Mouse (Mus musculus) lung, adult 2 months (tissue): Measurements from ENCODE around the gene Glul. TPM values are rescaled to one million over a fixed set of nuclear protein-coding genes. Genes with fewer than 3 reads are reported as not detected.
A peak's percentile ranks its signal among the peaks of the same experiment; 100 is the strongest.
"Not testable (repeated sequence)": the region's sequence is repeated elsewhere in the genome, so short reads cannot be mapped to it uniquely, and the experiment has no call there.

Experiments used
- DNase-seq: peaks from one replicate; pipeline ENCODE4 v3.0.0; 2022
- H3K4me1 ChIP-seq: fragments of 200-500 bp; 2 replicates; pipeline ENCODE4 v1.6.1; 2011; ENCODE audit warnings: low read length; ENCODE audit not compliant: control insufficient read depth, insufficient read depth
- H3K4me3 ChIP-seq: fragments of 200-500 bp; replicated peaks from 2 replicates; pipeline ENCODE3; 2011; ENCODE audit warnings: low read depth, mild to moderate bottlenecking, control low read depth, low read length; ENCODE audit errors: extremely low read depth
- CTCF ChIP-seq: fragments of 200-500 bp; IDR thresholded peaks from 2 replicates; pipeline ENCODE4 v1.5.1; 2011; ENCODE audit warnings: mild to moderate bottlenecking, low read length, control low read depth; ENCODE audit not compliant: insufficient read depth
- POLR2A ChIP-seq: fragments of 200-500 bp; IDR thresholded peaks from 2 replicates; pipeline ENCODE4 v1.6.1; 2011; ENCODE audit warnings: low read depth, mild to moderate bottlenecking, control low read depth, low read length, borderline replicate concordance; ENCODE audit errors: extremely low read depth
- WGBS: fragments of 180-500 bp; shearing (Covaris S2); methylation state at CpG from one replicate; pipeline ENCODE4 v1.1.7; 2018; 5-methylcytosine and 5-hydroxymethylcytosine counted together
- polyA plus RNA-seq: library from polyadenylated mRNA; depleted of rRNA; stranded (reverse); fragments of >200 nt; gene quantifications from 2 replicates; pipeline ENCODE4 v1.2.3, GENCODE M21; 2012; rRNA removed

The Glul gene
- 190 and 219 TPM in 2 replicates for polyA plus RNA-seq

GRCm38 (mm10) chr1:153899731-153900380 is at the start of gene Glul, which contains the start of gene Teddm2:
TSS of gene Glul (plus strand) at chr1:153899944.
TSS of gene Teddm2 (minus strand) at chr1:153900228.
- TF ChIP-seq CTCF (no peak), POLR2A (peak; percentile 100)
- under 1% methylated on average over 51 of the region's 51 CpGs for WGBS
- peak within 1 kb of the TSS; percentile 99 for H3K4me3 ChIP-seq
- DNase-seq = peak; percentile 96
- peaks cover 5% of the 10 kb centered on the region for H3K4me1 ChIP-seq

DNA sequence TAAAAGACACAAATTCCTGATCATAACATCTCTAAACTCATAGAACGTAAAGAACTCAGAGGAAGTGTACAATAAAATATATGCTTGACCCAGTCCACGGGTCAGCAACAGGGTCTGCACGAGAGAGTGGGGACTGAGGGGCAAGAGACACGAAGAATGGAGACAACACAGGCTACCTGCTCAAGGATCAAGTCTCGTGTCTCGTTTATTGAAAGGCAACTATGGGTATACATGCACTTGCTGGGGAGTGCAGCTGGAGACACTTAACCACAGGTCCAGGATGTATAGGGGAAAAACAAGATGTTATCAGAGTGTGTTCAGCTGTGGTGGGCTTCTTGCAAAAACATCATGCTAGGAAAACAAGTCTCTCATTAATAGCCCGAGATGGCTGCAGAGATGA is 47.0 kb upstream of the Glul start:
- H3K4me3 ChIP-seq, DNase-seq, H3K4me1 ChIP-seq: not testable (repeated sequence)
- 59% methylated on average over 7 of the region's 7 CpGs for WGBS

- no peak for TF ChIP-seq POLR2A
- no peak for TF ChIP-seq CTCF
- 70% methylated on average over 8 of the region's 8 CpGs for WGBS
- H3K4me1 ChIP-seq = no peaks in the 10 kb centered on the region
- H3K4me3 ChIP-seq = no peak overlapping the region
- no peak for DNase-seq
Measured at GRCm38 (mm10) chr1:153855946-153856345, 43.8 kb upstream of the Glul start.

DNA sequence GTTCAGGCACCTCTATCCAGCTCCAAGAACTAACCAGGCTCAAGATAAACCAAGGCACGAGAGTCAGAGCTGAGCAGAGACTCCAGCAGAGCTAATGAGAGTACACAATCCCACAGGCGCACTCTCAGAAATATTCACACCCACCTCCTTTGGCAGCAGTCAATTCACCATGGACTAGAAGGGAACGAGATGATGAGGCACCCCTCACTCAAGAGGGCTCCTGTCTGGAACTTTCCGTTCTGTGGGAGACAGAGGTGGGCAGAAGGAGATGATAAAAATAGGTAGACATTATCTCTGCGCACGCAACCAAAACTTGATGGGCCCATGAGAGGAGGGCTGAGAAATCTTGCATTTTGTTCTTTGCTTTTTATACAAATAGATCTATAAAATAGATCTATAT is 25.7 kb upstream of the Glul start, which contains the start of gene Teddm1b:
Gene Teddm1b (plus strand): TSS at position 301 of the 400 bp plus-strand sequence.
- H3K4me3 ChIP-seq = no peak within 1 kb of the TSS
- TF ChIP-seq CTCF (no peak), POLR2A (no peak)
- no peak for DNase-seq
- 81% methylated on average over 6 of the region's 6 CpGs for WGBS
- H3K4me1 ChIP-seq = no peaks in the 10 kb centered on the region

DNA sequence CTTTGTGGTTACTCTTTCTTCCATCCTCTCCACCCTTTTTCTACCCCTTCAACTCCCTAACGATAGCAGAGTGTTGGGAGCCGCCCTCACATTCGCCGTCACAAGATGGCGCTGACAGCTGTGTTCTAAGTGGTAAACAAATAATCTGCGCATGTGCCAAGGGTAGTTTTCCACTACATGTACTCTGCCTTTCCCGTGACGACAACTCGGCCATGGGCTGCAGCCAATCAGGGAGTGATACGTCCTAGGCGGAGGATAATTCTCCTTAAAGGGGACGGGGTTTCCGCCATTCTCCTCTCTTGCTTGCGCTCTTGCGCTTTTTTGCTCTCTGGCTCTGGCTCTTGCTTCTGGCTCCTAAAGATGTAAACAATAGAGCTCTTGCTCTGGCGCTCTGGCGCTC is 19.4 kb upstream of the Glul start:
- DNase-seq, H3K4me3 ChIP-seq, H3K4me1 ChIP-seq: not testable (repeated sequence)
- 96% methylated on average over 17 of the region's 17 CpGs for WGBS

DNA sequence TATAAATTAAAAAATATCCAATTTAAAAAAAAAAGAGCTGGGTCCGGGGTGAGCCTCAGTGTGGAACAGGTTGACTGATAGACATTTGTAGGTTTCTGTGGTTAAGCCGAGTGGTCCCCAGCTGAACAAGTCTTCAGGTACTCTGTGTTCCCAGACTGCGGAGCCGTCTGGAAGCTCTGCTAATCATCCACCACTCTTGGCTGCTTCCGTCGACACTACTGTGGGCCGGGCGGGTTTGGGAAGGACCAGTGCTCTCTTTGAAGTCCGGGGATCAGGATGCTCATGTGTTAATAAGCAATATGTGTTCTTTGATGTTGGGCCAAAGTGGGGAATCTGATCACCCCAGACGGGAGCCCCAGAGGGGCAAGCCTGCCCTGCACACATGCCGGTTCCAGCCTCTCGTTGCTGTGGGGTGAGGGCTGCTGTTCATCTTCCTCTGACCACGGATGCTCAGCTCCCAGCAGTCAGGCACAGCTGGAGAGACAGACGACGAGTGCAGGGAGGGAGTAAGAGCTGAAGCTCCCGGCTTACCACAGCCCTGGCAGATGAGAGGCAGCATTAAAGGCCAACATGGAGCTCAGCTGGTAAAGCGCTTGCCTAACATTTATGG is 13.6 kb upstream of the Glul start:
- TF ChIP-seq POLR2A (no peak), CTCF (no peak)
- H3K4me3 ChIP-seq = no peak overlapping the region
- no peaks in the 10 kb centered on the region for H3K4me1 ChIP-seq
- DNase-seq = no peak
- WGBS = 43% methylated on average over 17 of the region's 17 CpGs

DNA sequence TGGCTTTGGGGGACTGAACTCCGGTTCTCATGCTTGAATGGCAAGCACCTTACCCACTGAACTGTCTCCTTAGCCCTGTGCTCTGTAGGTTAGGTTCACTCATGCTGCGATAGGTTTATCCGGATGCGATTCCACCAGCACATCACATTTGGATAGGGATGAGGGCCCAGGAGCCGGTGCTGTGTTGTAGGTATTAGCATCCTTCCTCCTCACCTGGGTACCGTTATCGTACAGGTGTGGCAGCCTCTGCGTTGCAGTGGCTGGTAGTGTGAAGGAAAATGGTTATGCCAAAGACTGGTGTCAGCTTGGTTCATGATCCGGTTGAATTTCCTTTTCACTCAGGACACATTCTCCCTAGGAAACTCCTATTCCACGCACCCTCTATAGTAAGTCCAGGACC is 9.6 kb upstream of the Glul start:
- DNase-seq = no peak
- WGBS = 94% methylated on average over 10 of the region's 10 CpGs
- no peak overlapping the region for H3K4me3 ChIP-seq
- TF ChIP-seq POLR2A (no peak), CTCF (no peak)
- no peaks in the 10 kb centered on the region; the same call in 1 of the 2 replicates for H3K4me1 ChIP-seq

- no peak for DNase-seq
- 33% methylated on average over 4 of the region's 4 CpGs for WGBS
- Histone ChIP-seq H3K4me3 (no peak within 1 kb of the TSS), H3K4me1 (no peaks in the 10 kb centered on the region; the same call in 1 of the 2 replicates)
- TF ChIP-seq POLR2A = no peak
- no peak for TF ChIP-seq CTCF
Measured at GRCm38 (mm10) chr1:153891442-153891841, 8.3 kb upstream of the Glul start, which contains the start of gene Teddm1a. TSS of gene Teddm1a (plus strand) at chr1:153891742.

DNA sequence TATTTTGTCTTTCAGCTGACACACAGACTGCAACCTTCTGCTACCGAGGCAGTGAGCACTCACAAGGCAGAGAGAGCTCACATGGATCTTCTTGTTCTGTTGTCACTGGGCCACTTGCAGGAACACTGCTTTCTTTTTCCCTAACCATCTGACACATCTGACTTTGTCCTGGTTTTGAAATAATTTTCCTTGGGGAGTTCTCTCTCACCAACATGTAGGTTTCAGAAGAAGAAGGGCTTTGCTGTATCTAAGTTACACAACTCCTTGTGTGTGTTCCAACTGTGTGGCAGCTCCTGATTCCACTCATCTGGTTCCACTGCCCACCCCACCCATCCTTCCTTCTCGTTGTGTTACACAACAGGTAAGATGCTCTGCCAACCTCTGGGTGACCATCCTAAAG is 6.0 kb upstream of the Glul start:
- no peak for DNase-seq
- no peaks in the 10 kb centered on the region; the same call in 1 of the 2 replicates for H3K4me1 ChIP-seq
- no peak overlapping the region for H3K4me3 ChIP-seq
- TF ChIP-seq CTCF (no peak), POLR2A (no peak)
- WGBS = 44% methylated on average over 2 of the region's 2 CpGs

GRCm38 (mm10) chr1:153894201-153894893 is 5.4 kb upstream of the Glul start:
- WGBS = 29% methylated on average over 8 of the region's 8 CpGs
- DNase-seq = no peak
- Histone ChIP-seq H3K4me1 (no peaks in the 10 kb centered on the region; the same call in none of the 2 replicates), H3K4me3 (no peak overlapping the region)
- TF ChIP-seq POLR2A (no peak), CTCF (no peak)
